Mouse (Mus musculus) cortical plate, adult 2 months (tissue): Measurements from ENCODE around the gene Gm45062. TPM values are rescaled to one million over a fixed set of nuclear protein-coding genes. Genes with fewer than 3 reads are reported as not detected.

ENCODE experiments used
- H3K27ac ChIP-seq: fragments of 200-500 bp; 2 replicates; pipeline ENCODE4 v1.5.1; 2012; ENCODE audit warnings: low read length, control low read depth, inconsistent platforms; ENCODE audit not compliant: insufficient read depth
- H3K4me1 ChIP-seq: fragments of 200-500 bp; 2 replicates; pipeline ENCODE4 v1.6.1; 2011; ENCODE audit warnings: low read length; ENCODE audit not compliant: control insufficient read depth, insufficient read depth
- H3K4me3 ChIP-seq: fragments of 200-500 bp; 2 replicates; pipeline ENCODE4 v1.5.1; 2011; ENCODE audit warnings: mild to moderate bottlenecking, low read length, control low read depth; ENCODE audit not compliant: insufficient read depth
- CTCF ChIP-seq: fragments of 200-500 bp; IDR thresholded peaks from 2 replicates; pipeline ENCODE4 v1.5.1; 2011; ENCODE audit warnings: mild to moderate bottlenecking, control low read depth, low read length; ENCODE audit not compliant: insufficient read depth; ENCODE audit errors: extremely low read depth
- POLR2A ChIP-seq: fragments of 200-500 bp; IDR thresholded peaks from 2 replicates; pipeline ENCODE4 v1.6.1; 2011; ENCODE audit warnings: mild to moderate bottlenecking, low read length, control low read depth; ENCODE audit not compliant: insufficient read depth; ENCODE audit errors: extremely low read depth
- polyA plus RNA-seq: library from polyadenylated mRNA; depleted of rRNA; stranded (reverse); fragments of >200 nt; gene quantifications from 2 replicates; pipeline ENCODE4 v1.2.3, GENCODE M21; 2012

Gm45062 gene
- polyA plus RNA-seq, 1 experiment: 21.9 TPM

DNA sequence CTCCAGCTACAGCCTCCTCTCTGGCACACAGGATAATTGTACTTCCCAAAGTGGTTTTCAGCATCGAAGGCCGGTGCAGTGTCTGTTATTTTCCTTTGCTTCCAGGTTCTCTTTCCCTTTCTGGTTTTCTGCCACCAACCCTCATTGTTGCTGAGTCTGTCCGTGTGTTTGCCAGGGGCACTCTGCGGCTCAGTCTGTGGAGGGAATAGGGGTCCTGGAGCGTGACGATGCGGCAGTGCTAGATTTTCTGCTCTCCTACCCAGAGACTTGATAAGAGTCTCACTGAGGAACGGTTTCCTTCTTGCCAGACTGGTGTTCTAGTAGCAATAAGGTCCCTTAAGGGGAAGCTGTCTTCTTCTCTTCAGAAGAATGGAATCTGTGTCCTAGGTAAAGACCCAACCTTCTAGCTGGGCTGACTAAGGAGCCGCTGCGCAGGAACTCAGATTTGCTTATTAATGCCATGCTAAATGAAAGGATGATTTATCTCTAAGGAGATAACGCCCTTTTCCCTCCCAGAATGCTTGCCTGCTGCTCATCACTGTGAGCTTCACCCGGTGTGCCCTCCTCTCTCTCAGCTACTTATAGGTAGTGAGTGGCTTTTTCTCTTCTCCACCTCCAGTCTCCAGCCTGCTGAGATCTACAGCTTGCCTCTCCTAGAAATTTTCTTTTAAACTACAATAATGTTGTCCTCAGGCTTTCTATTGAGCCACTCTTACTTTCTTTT lies 104.9 kb downstream of the Gm45062 start:
- TF ChIP-seq CTCF: no peak
- no peak for TF ChIP-seq POLR2A
- Histone ChIP-seq H3K27ac (no peak overlapping the region), H3K4me3 (no peak overlapping the region)

DNA sequence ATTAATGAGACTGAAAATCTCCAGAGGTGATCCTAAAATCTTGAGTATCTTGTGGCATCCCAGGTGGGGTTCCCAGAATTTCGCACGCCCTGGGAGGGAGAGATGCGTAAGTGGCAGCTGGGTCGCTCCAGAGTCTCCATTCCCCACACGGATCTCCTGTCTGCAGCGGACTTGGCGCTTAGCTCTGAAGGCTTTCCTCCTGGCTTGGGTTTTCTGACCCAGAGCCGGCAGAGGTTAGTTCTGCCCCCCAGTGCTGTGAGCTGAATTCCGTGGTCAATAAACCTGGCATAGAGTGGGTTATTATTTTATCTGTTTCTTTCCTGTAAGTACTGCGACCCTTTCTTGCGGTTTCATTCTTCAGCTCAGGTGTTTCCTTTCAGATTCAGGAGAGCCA lies 105.5 kb downstream of the Gm45062 start:
- TF ChIP-seq CTCF (no peak), POLR2A (no peak)
- Histone ChIP-seq H3K27ac (no peak overlapping the region), H3K4me3 (no peak overlapping the region), H3K4me1 (no peaks in the 10 kb centered on the region; the same call in 1 of the 2 replicates)

More for the DNA sequence above, 104.9 kb downstream of the Gm45062 start:
- H3K4me1 ChIP-seq: no peaks in the 10 kb centered on the region; the same call in 1 of the 2 replicates

- no peaks in the 10 kb centered on the region; the same call in 1 of the 2 replicates for H3K4me1 ChIP-seq
- TF ChIP-seq CTCF (no peak), POLR2A (no peak)
- H3K4me3 ChIP-seq: no peak overlapping the region
- H3K27ac ChIP-seq: no peak overlapping the region
Measured at GRCm38 (mm10) chr6:8367675-8368074, 108.4 kb downstream of the Gm45062 start.

GRCm38 (mm10) chr6:8368198-8368864 lies 109.1 kb downstream of the Gm45062 start:
- TF ChIP-seq CTCF: no peak
- TF ChIP-seq POLR2A: no peak

GRCm38 (mm10) chr6:8370624-8371023 lies 111.4 kb downstream of the Gm45062 start:
- H3K4me1 ChIP-seq: no peaks in the 10 kb centered on the region
- no peak overlapping the region for H3K4me3 ChIP-seq
- TF ChIP-seq CTCF (no peak), POLR2A (no peak)
- H3K27ac ChIP-seq: no peak overlapping the region

More at GRCm38 (mm10) chr6:8368198-8368864, 109.1 kb downstream of the Gm45062 start:
- Histone ChIP-seq H3K4me3 (no peak overlapping the region), H3K4me1 (no peaks in the 10 kb centered on the region; the same call in 1 of the 2 replicates), H3K27ac (no peak overlapping the region)

DNA sequence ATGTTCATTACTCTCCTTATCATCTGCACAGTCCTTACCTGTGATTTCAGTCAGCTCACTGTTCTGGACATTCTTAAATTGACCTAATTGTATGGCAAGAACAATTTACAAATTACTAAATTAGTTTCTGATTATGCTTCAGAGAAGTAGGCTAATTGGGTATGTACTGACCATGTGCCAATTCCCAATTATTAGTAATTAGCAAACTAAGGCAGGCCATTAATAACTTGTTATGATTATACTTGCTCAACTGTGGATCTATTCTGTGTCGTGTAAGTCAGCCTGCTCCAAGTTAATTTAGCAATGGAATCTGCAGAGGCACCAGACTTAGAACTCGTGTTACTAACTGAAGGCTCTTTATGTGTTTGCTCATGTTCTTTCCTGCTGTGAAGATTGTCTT lies 113.8 kb downstream of the Gm45062 start:
- no peaks in the 10 kb centered on the region for H3K4me1 ChIP-seq
- TF ChIP-seq POLR2A: no peak
- no peak for TF ChIP-seq CTCF
- H3K4me3 ChIP-seq: no peak overlapping the region
- H3K27ac ChIP-seq: no peak overlapping the region

GRCm38 (mm10) chr6:8373851-8374250 lies 114.6 kb downstream of the Gm45062 start:
- TF ChIP-seq CTCF: no peak
- TF ChIP-seq POLR2A: no peak
- no peak overlapping the region for H3K27ac ChIP-seq
- no peaks in the 10 kb centered on the region for H3K4me1 ChIP-seq
- no peak overlapping the region for H3K4me3 ChIP-seq

- no peak for TF ChIP-seq CTCF
- no peak for TF ChIP-seq POLR2A
Measured at GRCm38 (mm10) chr6:8374290-8374689, 115.0 kb downstream of the Gm45062 start.

GRCm38 (mm10) chr6:8374712-8375111 lies 115.5 kb downstream of the Gm45062 start:
- TF ChIP-seq POLR2A (no peak), CTCF (no peak)

More at GRCm38 (mm10) chr6:8374290-8374689, 115.0 kb downstream of the Gm45062 start:
- Histone ChIP-seq H3K4me1 (no peaks in the 10 kb centered on the region), H3K4me3 (no peak overlapping the region), H3K27ac (no peak overlapping the region)

DNA sequence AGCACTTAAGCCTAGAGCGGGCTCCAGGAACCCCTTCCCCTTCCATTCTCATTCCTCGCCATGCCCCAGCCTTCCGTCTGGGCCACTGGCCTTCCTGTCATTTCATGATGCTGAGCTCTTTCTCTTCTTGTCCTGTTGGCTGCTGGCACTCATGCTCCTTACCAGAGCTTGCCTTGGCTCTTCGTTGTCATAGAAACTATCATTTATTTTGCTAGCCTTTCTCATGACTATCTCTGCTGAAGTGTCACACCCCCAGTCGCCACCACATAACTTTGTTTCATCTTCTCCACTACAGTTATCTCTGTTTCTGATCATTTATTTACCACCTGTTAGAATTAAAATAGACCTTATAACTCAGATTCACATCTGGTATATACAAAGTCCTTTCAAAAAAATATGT lies 117.1 kb downstream of the Gm45062 start:
- Histone ChIP-seq H3K4me3 (no peak overlapping the region), H3K27ac (no peak overlapping the region), H3K4me1 (no peaks in the 10 kb centered on the region)
- TF ChIP-seq POLR2A (no peak), CTCF (no peak)

More at GRCm38 (mm10) chr6:8374712-8375111, 115.5 kb downstream of the Gm45062 start:
- no peak overlapping the region for H3K27ac ChIP-seq
- H3K4me1 ChIP-seq: no peaks in the 10 kb centered on the region
- no peak overlapping the region for H3K4me3 ChIP-seq
